In genomic region chr5:135264548-135264947, GRCm38 (mm10) we compare ENCODE assay signal across 8 mouse cellular contexts. TPM values are rescaled to one million over a fixed set of nuclear protein-coding genes. Genes with fewer than 3 reads are reported as not detected.
DNase-seq lines count a peak whose midpoint lies in the region; ATAC-seq lines count a peak whose summit lies in the region.

No protein-coding gene starts in this region.

- peaks cover 6% of the 10 kb centered on the region for H3K4me1 ChIP-seq in forebrain, embryonic 11.5 days (replicated peaks; ENCODE audit: control insufficient read depth, insufficient read depth, low read length)
- H3K4me1 ChIP-seq in midbrain, embryonic 15.5 days = no peaks in the 10 kb centered on the region

- DNase-seq in heart, adult 11 months = peak; percentile 96
- no peak for DNase-seq in heart, adult 8-10 months (ENCODE audit: low spot score)
- DNase-seq in forebrain, embryonic 11.5 days (ENCODE audit: low spot score) = no peak
- peak; percentile 37 for DNase-seq in kidney, postnatal 14 days
- DNase-seq in adipocyte (ENCODE audit: low spot score) = no peak
- DNase-seq in left cerebral cortex, postnatal 4 days = no peak

- no peak overlapping the region for H3K27ac ChIP-seq in forebrain, embryonic 11.5 days (ENCODE audit: low read depth, low read length)
- H3K27ac ChIP-seq in midbrain, embryonic 15.5 days = peak overlapping the region; percentile 51; the same call in 1 of the 2 replicates

- no peaks in the 10 kb centered on the region for H3K9me3 ChIP-seq in forebrain, embryonic 11.5 days (ENCODE audit: control insufficient read depth, low read length)
- H3K9me3 ChIP-seq in midbrain, embryonic 15.5 days = no peaks in the 10 kb centered on the region

- H3K4me3 ChIP-seq in forebrain, embryonic 11.5 days (ENCODE audit: low read depth, low read length) = no peak overlapping the region
- H3K4me3 ChIP-seq in midbrain, embryonic 15.5 days = no peak overlapping the region

- no peaks in the 10 kb centered on the region for H3K36me3 ChIP-seq in forebrain, embryonic 11.5 days (ENCODE audit: control insufficient read depth, insufficient read depth, low read length)
- H3K36me3 ChIP-seq in midbrain, embryonic 15.5 days (replicated peaks) = no peaks in the 10 kb centered on the region

- H3K27me3 ChIP-seq in forebrain, embryonic 11.5 days (ENCODE audit: control insufficient read depth, insufficient read depth, low read length) = no peaks in the 10 kb centered on the region
- H3K27me3 ChIP-seq in midbrain, embryonic 15.5 days (replicated peaks) = no peaks in the 10 kb centered on the region

- no peak for ATAC-seq in forebrain, embryonic 11.5 days (replicated peaks; ENCODE audit: low FRiP score)
- ATAC-seq in midbrain, embryonic 15.5 days (replicated peaks) = no peak; the same call in 1 of the 2 replicates
- ATAC-seq in megakaryocyte-erythroid progenitor cell, adult 5-6 weeks (replicated peaks; ENCODE audit: low FRiP score, low TSS enrichment, poor library complexity, severe bottlenecking) = no peak

- H3K9ac ChIP-seq in forebrain, embryonic 11.5 days (ENCODE audit: low read length) = 0 out of 2 replicates have a peak overlapping the region, but pooled peaks have one; percentile 12
- H3K9ac ChIP-seq in midbrain, embryonic 15.5 days = no peak overlapping the region

- intact Hi-C loops in left cerebral cortex, postnatal 4 days (cut with DNase I) = no loop called here

- H3K4me2 ChIP-seq in forebrain, embryonic 11.5 days (ENCODE audit: low read depth, low read length, severe bottlenecking) = no peak overlapping the region
- no peak overlapping the region for H3K4me2 ChIP-seq in midbrain, embryonic 15.5 days

- 55% methylated on average over 9 of the region's 9 CpGs for WGBS in forebrain, embryonic 11.5 days
- 58% methylated on average over 9 of the region's 9 CpGs for WGBS in midbrain, embryonic 15.5 days

RNA-seq across cellular contexts. Expression of gene Fzd9, which starts 13.5 kb away (rescaled TPM):
- total RNA-seq in heart, adult 8-10 months (2022) = 1 to 10 TPM; 1.3 to 1.9 (median 1.6) TPM
- polyA plus RNA-seq in forebrain, embryonic 11.5 days (2014; fragmentation: Nextera tagmentation; extraction: Ambion mirVana) = 19.5 and 19.7 TPM in 2 replicates
- 11.5 and 15.4 TPM in 2 replicates for polyA plus RNA-seq in midbrain, embryonic 15.5 days (2015; fragmentation: Nextera tagmentation; extraction: Ambion mirVana)
- total RNA-seq in megakaryocyte-erythroid progenitor cell, adult 5-6 weeks (2014; fragmentation: Nextera tagmentation) = 0.30 and 0.37 TPM in 2 replicates
- 0.38 TPM in 1 of 2 replicates, not detected in the other for total RNA-seq in megakaryocyte-erythroid progenitor cell, adult 5-6 weeks (2017)
- 10 to 100 TPM; 15.3 to 17.9 TPM for total RNA-seq in left cerebral cortex, postnatal 4 days (2021)

Comparison
In these comparisons a context has a peak if more than half of its experiments do, and no peak if none do; other contexts are left out.
1. DNase-seq: peak in heart, adult 11 months (single experiment) and kidney, postnatal 14 days (single experiment); none in heart, adult 8-10 months (single experiment), forebrain, embryonic 11.5 days (single experiment), adipocyte (single experiment) and left cerebral cortex, postnatal 4 days (single experiment).
2. RNA of gene Fzd9, which starts 13.5 kb away (total RNA-seq): 15.3 to 17.9 TPM in left cerebral cortex, postnatal 4 days; 1.3 to 1.9 TPM in heart, adult 8-10 months and 0.30 to 0.38 TPM in megakaryocyte-erythroid progenitor cell, adult 5-6 weeks; every median in the first group is over 4 times any median in the second.